Mouse (Mus musculus) brain, embryonic 14.5 days (tissue): ENCODE measurements around the gene Itpr2. TPM values are rescaled to one million over a fixed set of nuclear protein-coding genes. Genes with fewer than 3 reads are reported as not detected.

Source experiments
- DNase-seq: peaks from one replicate; pipeline ENCODE4 v3.0.0-alpha.2; 2011; ENCODE audit warnings: low read depth
- CTCF ChIP-seq: fragments of 200-500 bp; IDR thresholded peaks from 2 replicates; pipeline ENCODE4 v1.5.1; 2012; ENCODE audit warnings: inconsistent platforms, mild to moderate bottlenecking, moderate library complexity, borderline replicate concordance; ENCODE audit not compliant: insufficient read depth, insufficient read length; ENCODE audit errors: extremely low read depth
- POLR2A ChIP-seq: fragments of 200-500 bp; IDR thresholded peaks from 2 replicates; pipeline ENCODE4 v1.6.1; 2012; ENCODE audit warnings: mild to moderate bottlenecking, inconsistent platforms, borderline replicate concordance; ENCODE audit not compliant: poor library complexity, insufficient read depth, insufficient read length, severe bottlenecking; ENCODE audit errors: extremely low read depth
- polyA plus RNA-seq: library from polyadenylated mRNA; depleted of rRNA; stranded (reverse); fragments of >200 nt; gene quantifications from 2 replicates; pipeline ENCODE4 v1.2.3, GENCODE M21; 2012

Itpr2 gene
- polyA plus RNA-seq, 1 experiment: 2.6 TPM

DNA sequence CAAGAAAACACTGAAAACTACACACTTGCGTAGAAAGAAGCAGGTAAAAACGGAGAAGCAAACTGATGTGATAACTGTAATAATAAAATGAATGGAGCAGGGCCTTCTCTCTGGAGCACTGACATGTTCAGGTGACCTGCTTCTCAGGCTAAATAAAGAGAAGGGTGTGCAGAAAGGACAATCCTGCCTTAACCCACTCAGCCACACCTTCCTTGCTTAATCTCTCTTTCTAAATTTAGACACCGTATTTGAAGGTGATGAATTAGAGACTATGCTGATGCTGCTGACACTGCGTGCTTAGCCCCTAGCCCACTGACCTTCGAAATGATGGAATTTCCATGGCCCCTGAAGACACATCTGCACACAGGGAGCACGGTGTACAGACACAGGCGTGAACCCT is 164.8 kb downstream of the Itpr2 start:
- no peak for DNase-seq
- TF ChIP-seq CTCF (no peak), POLR2A (no peak)

- TF ChIP-seq POLR2A (no peak), CTCF (no peak)
- DNase-seq: no peak
Observed at GRCm38 (mm10) chr6:146335191-146335590, 166.8 kb downstream of the Itpr2 start.

DNA sequence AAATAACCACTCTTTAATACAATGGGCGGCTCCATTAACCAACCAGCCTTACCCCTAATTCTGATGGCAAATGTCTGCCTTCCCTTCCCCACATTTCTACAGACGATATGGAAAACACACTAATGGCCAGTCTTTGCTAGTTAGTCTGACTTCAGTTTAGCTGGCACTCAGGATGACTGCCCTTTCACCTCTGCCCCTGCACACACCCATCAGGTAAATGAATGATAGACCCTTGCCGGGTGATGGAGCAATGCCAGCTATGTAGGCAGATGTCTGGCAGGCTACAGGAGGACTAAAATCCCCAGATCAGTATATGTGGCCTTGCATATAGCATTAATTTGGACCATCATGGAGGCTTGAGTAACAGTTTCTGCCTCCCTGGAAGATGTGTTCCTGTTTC is 168.5 kb downstream of the Itpr2 start:
- no peak for TF ChIP-seq POLR2A
- TF ChIP-seq CTCF: no peak
- DNase-seq: no peak

DNA sequence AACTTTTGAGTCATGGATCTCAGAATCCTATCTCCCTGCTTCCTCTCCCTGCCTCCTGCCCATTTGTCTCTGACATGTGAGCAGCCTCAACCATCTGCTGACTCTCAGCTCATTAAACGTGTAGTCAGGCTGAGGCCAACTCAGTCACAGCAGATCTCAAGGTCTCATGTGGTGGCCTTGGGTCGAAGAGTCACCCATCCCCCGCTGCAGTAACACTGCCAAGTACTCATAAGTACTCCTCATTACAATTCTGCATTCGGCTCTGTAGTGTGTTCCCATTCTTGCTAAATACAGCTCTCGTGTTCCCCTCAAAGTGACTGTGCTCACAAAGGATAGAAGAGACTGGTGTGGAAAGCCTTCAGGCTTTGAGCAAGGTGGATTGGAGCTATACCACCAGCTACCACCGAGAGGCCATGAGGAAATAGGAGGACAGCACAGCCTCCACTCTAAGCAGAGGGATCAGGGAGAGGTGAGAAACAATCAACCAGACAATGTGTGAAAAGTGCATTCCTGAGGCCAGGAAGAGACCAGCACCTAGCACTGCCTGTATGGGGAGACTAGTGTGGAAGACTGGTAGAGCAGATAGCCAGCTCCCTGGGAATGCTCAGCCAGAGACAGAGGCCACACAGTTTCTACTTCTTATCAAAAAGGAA is 170.9 kb downstream of the Itpr2 start:
- TF ChIP-seq CTCF (no peak), POLR2A (no peak)
- DNase-seq: no peak

DNA sequence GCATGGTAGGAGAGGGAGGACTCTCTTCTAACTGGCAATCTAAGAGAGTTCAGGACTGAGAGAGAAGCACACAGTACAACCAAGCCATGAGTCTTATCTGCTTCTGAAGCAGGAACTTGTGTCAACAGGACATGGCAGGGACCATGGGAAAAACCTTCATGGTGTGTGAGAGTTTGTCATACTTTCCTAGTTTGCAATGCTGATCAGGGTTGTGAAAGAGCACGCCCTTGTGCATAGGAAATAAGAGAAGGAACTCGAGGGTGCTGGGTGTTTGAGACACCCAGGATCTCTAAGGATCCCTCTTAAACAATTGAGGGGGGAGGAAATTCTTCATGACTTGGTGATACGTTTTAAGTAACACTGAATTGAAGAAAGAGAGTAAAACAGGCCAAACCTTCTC is 172.9 kb downstream of the Itpr2 start:
- no peak for TF ChIP-seq CTCF
- no peak for TF ChIP-seq POLR2A
- DNase-seq: no peak

DNA sequence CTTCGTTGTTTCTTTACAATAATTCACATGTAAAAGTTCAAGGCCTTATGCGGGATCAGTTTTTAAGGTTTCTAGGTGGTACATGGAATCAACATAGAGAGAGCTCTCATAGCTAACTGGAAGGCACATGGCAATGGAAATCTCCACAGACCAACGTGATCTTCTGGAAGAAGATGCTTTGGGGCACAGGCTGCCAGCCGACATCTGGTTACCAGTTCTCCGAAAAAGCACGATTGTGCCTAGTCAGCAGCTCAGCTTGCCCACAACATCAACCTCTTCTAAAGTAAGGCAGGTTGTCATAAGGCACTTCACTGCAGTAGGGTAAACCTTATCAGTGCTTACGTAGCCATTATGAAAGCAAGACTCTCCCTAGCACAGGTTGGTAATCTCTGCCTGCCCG is 175.4 kb downstream of the Itpr2 start:
- DNase-seq: no peak
- TF ChIP-seq POLR2A (no peak), CTCF (no peak)

- no peak for DNase-seq
- TF ChIP-seq POLR2A (no peak), CTCF (no peak)
Observed at GRCm38 (mm10) chr6:146324541-146325204, 177.3 kb downstream of the Itpr2 start.

DNA sequence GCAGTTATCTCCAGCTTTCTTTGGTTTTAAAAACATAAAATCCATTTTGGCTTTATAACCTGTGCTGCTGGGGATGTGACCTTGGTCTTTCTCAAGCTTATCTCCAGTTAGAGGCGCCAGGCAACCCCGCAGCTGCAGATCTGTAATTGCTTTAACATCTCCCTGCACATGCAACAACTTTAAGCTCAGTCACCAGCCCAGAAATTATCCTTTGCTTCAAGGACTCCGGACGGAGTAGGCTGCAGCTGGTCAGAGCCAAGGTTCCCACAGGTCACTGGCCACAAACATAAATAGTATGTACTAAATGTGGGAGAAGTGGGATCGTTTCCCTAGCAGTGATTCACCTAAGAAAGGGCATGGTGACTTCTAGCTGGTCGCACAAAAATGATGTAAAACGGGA is 179.5 kb downstream of the Itpr2 start:
- TF ChIP-seq POLR2A (no peak), CTCF (no peak)
- no peak for DNase-seq

DNA sequence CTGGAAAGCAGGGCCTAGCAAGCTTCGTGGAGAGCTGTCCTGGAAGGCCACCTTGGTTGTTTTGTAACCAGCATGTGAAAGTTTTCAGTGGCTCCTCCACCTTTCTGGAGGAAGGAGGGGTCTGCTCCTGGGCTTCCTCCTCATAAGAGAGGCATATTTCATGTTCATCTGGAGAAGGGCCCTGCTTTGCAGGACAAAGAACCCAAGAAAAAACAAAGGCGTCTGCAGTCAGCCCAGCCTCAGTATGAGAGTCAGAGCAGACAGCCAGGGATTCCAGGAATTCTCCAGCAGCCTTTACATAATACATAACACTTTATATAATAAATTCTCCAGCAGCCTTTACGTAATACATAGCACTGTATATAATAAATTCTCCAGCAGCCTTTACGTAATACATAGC is 180.1 kb downstream of the Itpr2 start:
- TF ChIP-seq POLR2A (no peak), CTCF (no peak)
- DNase-seq: no peak

DNA sequence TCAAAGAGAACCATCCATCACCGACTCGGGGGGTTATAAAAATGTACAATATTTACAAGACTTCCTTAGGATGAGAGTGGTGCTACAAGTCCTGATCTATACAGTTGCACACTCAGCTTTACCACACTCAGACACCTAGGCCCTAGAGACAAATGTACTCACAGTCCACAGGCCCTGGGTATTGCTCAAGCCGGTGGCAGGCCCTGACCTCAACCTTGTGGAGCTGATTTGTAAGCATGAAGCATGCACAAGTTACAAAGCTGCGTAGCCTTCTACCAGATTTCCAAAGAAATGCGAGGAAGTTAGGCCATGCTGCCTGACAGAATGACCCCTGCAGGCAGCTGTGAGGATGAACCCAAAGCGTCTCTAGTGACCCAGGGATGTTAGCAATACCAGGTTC is 185.6 kb downstream of the Itpr2 start:
- TF ChIP-seq POLR2A: no peak
- no peak for TF ChIP-seq CTCF
- DNase-seq: no peak

GRCm38 (mm10) chr6:146315153-146315552 is 186.9 kb downstream of the Itpr2 start:
- TF ChIP-seq POLR2A (no peak), CTCF (no peak)
- no peak for DNase-seq

DNA sequence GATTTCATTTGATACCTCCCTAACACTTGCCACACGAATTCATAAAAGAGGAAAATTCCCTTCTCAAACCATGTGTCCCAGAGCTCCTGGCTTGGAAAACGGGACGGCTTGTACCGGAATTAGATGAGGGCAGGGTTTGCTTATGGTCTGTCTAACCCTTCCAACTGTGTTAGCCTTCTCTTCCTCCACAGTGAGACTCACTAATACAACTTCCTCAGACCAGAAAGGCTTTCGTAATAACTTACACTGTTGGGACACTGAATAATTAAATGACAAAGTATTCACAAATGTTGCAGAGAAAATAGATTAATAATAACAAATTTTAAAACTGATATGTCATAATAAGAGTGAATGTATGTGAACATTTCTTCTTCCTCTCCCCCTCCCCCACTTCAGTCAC is 187.7 kb downstream of the Itpr2 start:
- TF ChIP-seq POLR2A (no peak), CTCF (no peak)
- no peak for DNase-seq
